Mouse (Mus musculus): ENCODE data around the gene Gtf2a1l.

DNA sequence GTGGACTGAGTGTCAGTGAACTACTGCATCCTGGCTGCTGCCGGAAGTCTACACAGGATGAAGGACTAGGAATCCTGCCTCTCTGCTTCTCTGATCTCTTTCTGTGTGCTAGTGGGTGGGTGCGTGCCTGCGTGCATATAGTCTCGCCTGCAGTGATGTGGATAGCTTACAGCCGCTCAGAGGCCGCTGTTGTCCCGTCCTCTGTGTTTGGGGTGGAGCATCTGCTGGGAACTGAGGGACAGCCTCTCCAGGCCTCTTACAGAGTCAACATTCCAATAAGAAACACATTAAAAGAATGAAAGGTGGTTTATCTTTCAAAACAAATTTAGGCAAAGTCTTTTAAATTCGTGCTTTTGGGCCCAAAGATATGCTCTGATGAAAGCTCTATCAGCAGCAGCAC, 26.6 kb upstream of the Gtf2a1l start:
- no peak for TF ChIP-seq POLR2A (IDR thresholded peaks at IDR 0.05; ENCODE audit: insufficient read depth, low read depth, low read length)
- no peak for TF ChIP-seq CTCF (IDR thresholded peaks at IDR 0.05)
- no peak for TF ChIP-seq EP300 (IDR thresholded peaks at IDR 0.05; ENCODE audit: insufficient read depth, low read depth, low read length)

All from heart, adult 2 months (tissue).